11 mouse cellular contexts compared by ENCODE assay signal in the genomic region with DNA sequence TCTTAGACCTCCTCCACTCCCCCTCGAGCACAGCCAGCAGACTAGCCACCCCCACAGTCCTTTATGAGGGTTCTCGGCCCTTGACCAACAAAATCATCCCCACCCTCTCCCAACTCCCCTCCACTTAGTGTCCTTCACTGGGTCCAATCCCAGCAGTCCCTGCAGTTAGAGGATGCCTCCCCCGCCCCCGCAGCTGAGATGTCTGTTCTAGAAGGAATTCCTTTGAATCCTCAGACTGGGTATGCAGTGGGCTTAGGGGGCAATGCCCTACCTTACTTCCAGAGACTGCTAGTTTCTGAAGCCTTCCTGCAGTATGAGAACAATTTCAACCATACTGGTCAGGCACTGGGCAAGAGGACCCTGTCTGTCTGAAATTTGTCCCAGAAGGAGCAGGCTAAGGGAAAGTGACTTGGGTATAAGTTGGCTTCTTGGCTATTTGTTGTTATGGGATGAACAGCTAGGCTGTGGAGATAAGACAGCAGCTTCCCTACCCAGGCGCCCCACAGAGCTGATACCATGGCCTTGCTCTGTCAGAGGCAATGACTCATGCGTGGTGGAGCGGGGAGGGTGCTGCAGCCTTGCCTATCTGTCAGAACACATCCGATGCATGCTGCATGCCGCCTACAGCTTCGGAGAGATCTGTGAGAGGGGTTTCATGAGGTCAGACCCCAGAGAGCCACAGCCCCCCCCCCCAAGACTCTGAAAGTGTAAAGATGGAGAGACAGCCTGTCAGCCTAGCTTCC. TPM values are rescaled to one million over a fixed set of nuclear protein-coding genes. Genes with fewer than 3 reads are reported as not detected.
DNase-seq lines count a peak whose midpoint lies in the region; ATAC-seq lines count a peak whose summit lies in the region.
"Had no signal": no experiment of that assay in that cellular context is flagged by ENCODE, and none has a peak within 500 bp of the region (broad histone marks: within the 10 kb centered on the region; RNA-seq: fewer than 3 reads in every experiment).

No protein-coding gene starts in this region.

- peaks cover 23% of the 10 kb centered on the region for H3K4me1 ChIP-seq in liver, embryonic 11.5 days (replicated peaks; ENCODE audit: control insufficient read depth, insufficient read depth, low read length)
- H3K4me1 ChIP-seq: embryonic facial prominence, embryonic 15.5 days had no signal

- DNase-seq in frontal cortex, postnatal 10 days (ENCODE audit: low spot score in 2 of 2) = no peak
- peak; percentile 20 to 22 for DNase-seq in right cerebral cortex, postnatal 36 days (ENCODE audit: low spot score in 2 of 2)
- no peak for DNase-seq in right cerebral cortex, postnatal 14 days
- peak; percentile 80 for DNase-seq in liver, embryonic 11.5 days (ENCODE audit: low spot score)
- DNase-seq in yolk sac, embryonic 10.5 days (ENCODE audit: low spot score) = peak; percentile 71
- DNase-seq in thymus, postnatal 36 days = no peak
- DNase-seq in layer of hippocampus, adult 9-10 months (ENCODE audit: low spot score) = no peak
- DNase-seq: thymus, postnatal 4 days had no signal

- ATAC-seq in frontal cortex, adult (ENCODE audit: low TSS enrichment) = peak; percentile 87
- ATAC-seq in liver, embryonic 11.5 days (replicated peaks; ENCODE audit: low FRiP score) = peak; percentile 99

- H3K4me2 ChIP-seq in liver, embryonic 11.5 days = peak overlapping the region; percentile 61
- H3K4me2 ChIP-seq: embryonic facial prominence, embryonic 15.5 days; limb, embryonic 15.5 days had no signal

- peak overlapping the region; percentile 55 for H3K9ac ChIP-seq in liver, embryonic 11.5 days (ENCODE audit: low read depth, low read length)
- H3K9ac ChIP-seq: embryonic facial prominence, embryonic 15.5 days; limb, embryonic 15.5 days had no signal

- H3K27me3 ChIP-seq in liver, embryonic 11.5 days (replicated peaks; ENCODE audit: control insufficient read depth, insufficient read depth, low read length) = no peaks in the 10 kb centered on the region
- H3K27me3 ChIP-seq: embryonic facial prominence, embryonic 15.5 days; limb, embryonic 15.5 days had no signal

- 29% methylated on average over 10 of the region's 10 CpGs for WGBS in liver, embryonic 11.5 days

- H3K9me3 ChIP-seq in liver, embryonic 11.5 days (ENCODE audit: control insufficient read depth, low read length) = 0 out of 2 replicates have a peak, but pooled peaks cover 2% of the 10 kb centered on the region
- H3K9me3 ChIP-seq: embryonic facial prominence, embryonic 15.5 days; limb, embryonic 15.5 days had no signal

- H3K27ac ChIP-seq in liver, embryonic 11.5 days (ENCODE audit: low read depth, low read length) = peak overlapping the region; percentile 92
- H3K27ac ChIP-seq: embryonic facial prominence, embryonic 15.5 days; limb, embryonic 15.5 days had no signal

- no peak overlapping the region; the same call in 1 of the 2 replicates for H3K4me3 ChIP-seq in liver, embryonic 11.5 days (ENCODE audit: low read depth, low read length)
- H3K4me3 ChIP-seq: embryonic facial prominence, embryonic 15.5 days; limb, embryonic 15.5 days had no signal

- no peaks in the 10 kb centered on the region for H3K36me3 ChIP-seq in liver, embryonic 11.5 days (ENCODE audit: control insufficient read depth, insufficient read depth, low read length)
- H3K36me3 ChIP-seq: embryonic facial prominence, embryonic 15.5 days; limb, embryonic 15.5 days had no signal

RNA-seq across cellular contexts. Expression of a gene that starts 34.1 kb away (rescaled TPM):
- 54.2 and 60.5 TPM in 2 replicates for polyA plus RNA-seq in liver, embryonic 11.5 days (2014; fragmentation: Nextera tagmentation; extraction: Ambion mirVana)

RNA-seq across cellular contexts. Expression of a gene that starts 51.3 kb away (rescaled TPM):
- 2.6 and 3.1 TPM in 2 replicates for polyA plus RNA-seq in liver, embryonic 11.5 days (2014; fragmentation: Nextera tagmentation; extraction: Ambion mirVana)

Comparison
In these comparisons a context has a peak if more than half of its experiments do, and no peak if none do; other contexts are left out.
1. DNase-seq: peak in right cerebral cortex, postnatal 36 days (2 of 2), liver, embryonic 11.5 days (single experiment) and yolk sac, embryonic 10.5 days (single experiment); none in frontal cortex, postnatal 10 days (0 of 2), right cerebral cortex, postnatal 14 days (single experiment), thymus, postnatal 36 days (0 of 2) and layer of hippocampus, adult 9-10 months (single experiment).